Mouse (Mus musculus) frontal cortex, adult 2 months (tissue): ENCODE data around the gene Echs1. TPM values are rescaled to one million over a fixed set of nuclear protein-coding genes. Genes with fewer than 3 reads are reported as not detected.
A peak's percentile ranks its signal among the peaks of the same experiment; 100 is the strongest.
"Not testable (repeated sequence)": the region's sequence is repeated elsewhere in the genome, so short reads cannot be mapped to it uniquely, and the experiment has no call there.

Experiments used
- DNase-seq, 2 experiments: peaks; one replicate each; pipeline ENCODE4 v3.0.0; 2022; ENCODE audit warnings: low spot score in 1 of 2; ENCODE audit errors: extremely low spot score in 1 of 2
- polyA plus RNA-seq: library from polyadenylated mRNA; depleted of rRNA; stranded (reverse); fragments of >200 nt; gene quantifications from 2 replicates; pipeline ENCODE4 v1.2.3, GENCODE M21; 2012; rRNA removed

The Echs1 gene
- 62.3 and 72.0 TPM in 2 replicates for polyA plus RNA-seq

DNA sequence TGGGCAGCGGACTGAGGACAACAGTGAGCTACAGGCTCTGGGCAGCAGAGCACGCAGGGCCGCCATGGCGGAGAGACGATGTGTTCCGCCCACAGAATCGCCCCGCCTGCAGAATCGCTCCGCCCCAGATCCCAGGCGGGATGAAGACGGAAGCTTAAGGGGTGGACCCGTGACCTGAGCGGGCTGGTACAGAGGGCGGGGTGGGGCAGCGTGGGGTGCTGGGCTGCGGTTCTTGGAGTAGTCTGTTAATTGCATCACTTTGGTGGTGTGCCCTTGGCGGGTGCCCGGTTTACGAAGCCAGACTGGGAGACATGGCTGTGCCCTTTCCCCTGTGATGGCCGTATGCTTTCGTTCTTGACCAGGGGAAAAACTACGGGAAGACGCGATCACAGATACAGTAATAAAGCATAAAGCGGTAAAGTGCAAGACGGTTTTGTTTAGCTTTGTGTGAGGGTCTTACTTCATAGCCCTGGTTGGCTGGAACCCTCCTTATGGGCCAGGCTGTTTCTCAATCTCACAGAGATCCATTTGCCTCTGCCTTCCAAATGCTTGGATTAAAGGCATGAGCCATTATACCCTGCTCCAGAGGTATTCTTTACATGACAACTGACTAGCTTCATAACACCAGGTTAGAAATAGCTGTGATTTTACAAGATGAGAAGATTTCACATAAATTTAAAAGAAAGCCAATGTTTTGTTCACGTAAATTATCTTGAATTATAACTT lies at the start of gene Echs1:
Echs1 (minus strand) TSS at position 148 of the 726 bp plus-strand sequence.
- peak; percentile 73 to 87 for DNase-seq

DNA sequence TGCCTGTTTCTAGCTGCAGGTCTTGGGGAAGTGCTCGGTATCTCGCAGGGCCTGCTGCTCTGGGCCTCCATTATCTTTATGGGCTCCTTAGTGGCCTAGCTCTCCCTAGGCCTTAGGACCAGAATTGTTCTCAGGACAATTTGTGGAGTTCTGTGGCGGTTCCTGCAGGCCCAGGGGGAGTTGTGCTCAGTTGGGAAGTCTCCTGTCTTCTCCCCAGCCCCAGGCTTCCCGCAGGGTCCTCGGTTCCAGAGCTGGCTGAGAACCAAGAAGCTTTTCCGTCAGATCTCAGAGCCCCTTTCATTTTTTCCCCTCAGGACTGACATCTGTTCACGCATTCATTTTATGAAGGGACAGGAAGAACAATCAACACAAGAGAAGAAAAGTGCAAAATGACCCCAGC lies 48.4 kb upstream of the Echs1 start, which contains the start of gene Olfr522:
Olfr522 (minus strand) TSS at position 101 of the 400 bp plus-strand sequence.
- DNase-seq = no peak

DNA sequence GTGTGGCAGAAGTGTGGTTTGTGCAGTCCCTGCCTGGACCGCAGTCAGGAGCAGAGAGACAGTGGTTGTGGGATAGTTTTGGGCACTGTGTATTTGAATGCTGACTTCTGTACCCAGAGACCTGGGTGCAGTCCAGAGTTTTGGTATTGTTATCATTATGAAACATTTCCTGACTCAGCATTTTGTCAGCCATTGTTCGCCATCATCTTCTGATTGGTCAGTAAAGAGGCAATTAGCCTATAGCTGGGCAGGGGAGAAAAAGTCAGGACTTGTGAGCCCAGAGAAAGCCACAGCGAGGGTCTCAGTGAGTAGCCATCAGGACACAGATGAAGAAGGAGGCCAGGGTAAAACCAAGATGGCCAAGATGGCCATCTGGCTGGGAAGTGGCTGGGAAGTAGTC lies 44.1 kb upstream of the Echs1 start:
- no peak for DNase-seq

DNA sequence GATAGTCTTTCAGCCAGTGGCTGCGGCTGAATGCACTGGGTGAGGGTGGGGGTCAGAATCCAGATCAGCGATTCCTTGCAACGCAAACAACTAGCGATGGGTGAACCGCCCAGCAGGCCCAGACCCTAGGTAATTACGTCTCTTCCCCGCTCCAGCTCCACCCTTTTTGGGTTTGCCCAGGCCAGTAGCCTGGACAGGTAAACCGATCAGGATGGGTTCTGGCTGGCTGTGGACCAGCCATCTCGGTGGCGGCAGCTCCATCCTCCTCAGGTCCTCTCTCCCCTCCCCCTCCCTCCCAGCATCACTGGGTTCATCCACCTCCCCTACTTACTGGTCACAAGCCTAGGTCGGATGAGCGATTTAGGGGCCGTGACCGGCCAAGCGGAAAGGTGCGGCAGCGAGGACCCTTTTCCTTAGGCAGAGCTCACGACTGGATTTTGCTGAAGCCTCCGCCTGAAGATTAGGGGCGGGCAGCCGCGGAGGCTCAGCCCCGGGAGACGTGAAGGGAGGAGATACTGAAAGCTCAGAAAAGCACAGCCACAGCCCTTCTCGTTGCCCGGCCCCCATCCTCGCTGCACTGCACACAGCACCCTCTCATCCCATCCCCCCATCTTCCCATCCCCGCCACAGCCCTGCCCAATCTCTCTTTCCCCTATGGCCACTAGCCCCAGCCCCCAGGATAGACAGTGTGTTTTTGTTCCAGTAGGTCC lies 38.1 kb upstream of the Echs1 start, which contains the start of gene Sprn:
Sprn (minus strand) TSS at position 660 of the 710 bp plus-strand sequence.
- DNase-seq = peak; percentile 62 to 86

DNA sequence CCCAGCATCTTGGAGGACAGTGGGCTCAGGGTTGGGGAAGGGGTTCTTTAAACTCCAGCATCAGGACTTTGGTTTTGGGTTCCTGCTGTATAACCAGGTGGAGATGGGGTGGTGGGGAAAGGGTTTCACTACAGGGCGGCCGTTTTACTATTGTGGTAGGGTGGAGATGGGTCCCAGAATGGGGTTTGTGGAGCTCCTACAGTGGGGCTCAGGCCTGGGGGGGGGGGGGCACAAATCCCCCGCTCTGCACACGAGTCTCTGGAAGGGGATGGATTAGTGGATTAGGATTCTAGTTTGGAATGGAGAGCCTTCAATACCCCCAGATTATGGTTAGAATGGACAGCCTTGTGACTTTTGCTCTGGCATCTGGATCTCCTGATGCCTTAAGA lies 37.5 kb upstream of the Echs1 start:
- DNase-seq = no peak

DNA sequence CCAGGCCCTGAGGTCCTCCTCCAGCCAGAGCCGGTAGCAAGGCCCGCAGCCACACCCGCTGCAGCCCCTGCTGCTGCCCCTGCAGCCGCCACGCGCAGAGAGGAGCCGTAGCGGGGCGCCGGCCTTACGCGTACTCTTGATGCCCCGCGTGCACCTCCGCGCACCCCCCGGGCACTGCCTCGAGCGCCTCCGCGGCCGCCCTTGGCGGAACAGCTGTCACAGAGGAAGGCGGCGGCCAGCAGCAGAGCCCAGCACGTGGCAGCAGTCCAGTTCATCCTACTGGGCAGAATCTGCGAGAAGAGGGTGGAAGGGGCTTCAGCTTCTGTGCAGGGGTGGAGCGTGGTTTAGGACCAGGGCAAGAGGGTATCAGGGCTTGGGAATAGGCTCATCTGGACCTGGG lies 37.1 kb upstream of the Echs1 start:
- peak in 1 of 2 experiments; percentile 68 for DNase-seq

DNA sequence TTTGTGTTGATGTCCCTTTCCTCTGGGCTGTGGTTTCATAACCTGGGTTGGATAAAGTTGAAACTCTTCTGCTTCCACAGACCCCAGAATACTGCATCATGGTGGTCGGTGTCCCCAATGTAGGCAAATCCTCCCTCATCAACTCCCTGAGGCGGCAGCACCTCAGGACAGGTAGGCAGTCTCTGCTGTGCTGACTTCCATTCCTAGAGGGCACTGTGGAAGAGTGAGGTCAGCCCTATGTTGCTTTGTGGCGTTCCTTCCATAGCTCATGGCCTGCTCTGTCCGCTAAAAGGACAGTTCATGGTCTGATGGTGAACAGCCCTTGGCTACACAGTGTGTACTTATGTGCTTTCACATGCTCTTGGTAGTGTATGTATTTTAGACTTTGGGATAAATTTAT lies 28.3 kb upstream of the Echs1 start:
- no peak for DNase-seq

DNA sequence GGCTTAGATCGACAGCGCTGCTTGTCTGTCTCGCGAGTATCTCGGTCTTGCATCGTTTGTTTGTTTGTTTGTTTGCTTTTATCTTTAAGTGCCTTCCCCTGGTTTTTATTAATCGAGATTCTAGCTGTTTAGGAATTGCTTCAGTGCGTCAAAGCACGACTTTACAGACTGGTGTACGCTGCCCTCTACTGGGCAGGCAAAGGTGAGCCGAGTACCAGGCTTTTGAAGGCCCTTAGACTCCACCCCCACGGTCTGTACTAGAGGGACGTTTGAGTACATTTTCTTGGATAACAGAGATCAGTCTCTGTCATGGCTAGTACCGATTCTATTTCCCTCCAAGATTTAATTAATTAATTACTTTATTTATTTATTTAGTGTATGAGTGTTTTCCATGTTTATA lies 25.1 kb upstream of the Echs1 start:
- DNase-seq = peak in 1 of 2 experiments; percentile 76

DNA sequence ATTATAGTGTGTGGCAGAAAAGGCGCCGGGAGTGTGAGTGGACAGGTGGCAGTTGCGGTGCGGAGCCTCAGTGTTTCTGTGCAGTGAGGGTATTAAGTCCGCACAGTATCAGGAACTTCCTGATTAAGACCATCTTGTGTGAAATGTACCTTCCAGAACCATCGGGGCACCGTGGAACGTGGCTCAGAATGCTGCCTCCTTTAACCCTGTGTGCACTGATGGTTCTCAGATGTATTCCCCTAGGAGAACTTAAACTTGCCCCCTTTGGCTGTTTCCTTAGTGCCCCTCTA lies 21.7 kb upstream of the Echs1 start:
- no peak for DNase-seq

DNA sequence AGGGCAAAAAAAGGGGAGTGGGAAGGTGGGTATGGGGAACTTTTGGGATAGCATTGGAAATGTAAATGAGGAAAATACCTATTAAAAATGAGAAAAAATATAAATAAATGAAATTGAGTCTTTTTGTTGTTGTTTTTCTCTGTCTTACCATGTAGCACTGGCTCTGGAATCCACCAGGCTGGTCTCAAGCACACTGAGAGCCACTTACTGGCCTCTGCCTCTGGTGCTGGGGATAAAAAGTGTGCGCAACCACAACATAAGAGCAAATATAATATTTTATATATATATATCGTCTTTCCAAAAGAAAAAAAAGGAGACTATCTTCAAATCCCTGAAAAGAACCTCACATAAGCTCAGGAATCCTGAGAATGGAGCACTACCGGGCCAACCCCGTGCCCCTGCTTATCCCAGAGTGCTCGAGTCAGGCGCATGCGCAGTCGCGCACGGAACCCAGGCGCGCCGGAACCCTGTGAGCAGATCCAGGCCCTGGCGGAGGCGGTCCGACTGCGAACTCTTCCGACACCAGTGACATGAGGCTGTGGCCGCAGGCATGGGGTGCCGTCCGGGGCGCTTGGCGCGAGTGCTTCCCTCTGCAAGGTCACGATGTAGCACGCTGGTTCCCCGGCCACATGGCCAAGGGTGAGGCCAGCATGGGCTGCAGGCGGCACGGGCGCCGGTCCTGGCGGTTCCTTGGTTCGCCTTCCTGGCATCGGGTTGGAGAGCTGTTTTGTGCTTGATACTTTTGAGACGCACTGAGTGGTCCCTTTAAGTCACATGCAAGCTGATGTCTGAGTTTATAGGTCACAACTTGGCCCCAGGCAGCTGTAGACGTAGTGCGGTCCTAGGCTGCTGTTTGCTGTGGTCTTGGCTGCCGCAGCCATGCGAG lies 21.1 kb upstream of the Echs1 start, which contains the start of gene Mtg1:
Mtg1 (plus strand) TSS at position 430 of the 886 bp plus-strand sequence.
- DNase-seq = peak; percentile 88 to 99

DNA sequence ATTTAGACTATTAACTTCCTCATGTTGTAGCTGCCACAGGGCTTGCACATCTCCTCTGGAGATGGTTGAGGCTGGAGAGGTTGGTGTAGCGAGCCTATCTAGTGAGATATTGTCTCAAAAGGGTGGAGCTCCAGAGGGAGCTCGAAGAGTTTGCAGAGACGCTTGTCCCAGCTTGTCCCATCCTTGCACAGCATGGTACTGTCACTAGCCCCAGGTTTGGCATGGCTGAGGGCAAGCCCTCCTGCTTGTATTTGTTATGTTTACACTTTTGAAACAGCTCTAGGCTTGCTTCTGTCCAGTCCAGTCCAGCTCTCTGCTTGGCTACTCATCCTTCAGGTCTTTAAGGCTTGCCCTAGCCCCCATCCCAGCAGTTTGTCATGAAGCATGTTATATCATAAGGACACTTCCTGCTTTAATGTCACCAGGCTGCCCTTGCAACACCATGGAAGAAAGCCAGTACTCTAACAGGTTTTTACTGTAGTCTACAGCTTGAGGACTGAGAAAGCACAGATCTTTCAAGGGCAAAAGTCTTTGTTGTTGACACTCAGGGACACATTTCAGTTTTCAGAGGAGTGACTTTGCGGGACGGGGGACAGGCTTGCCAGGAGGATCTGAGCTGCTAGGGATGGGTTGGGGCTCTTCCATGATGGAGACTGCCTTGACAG lies 19.0 kb upstream of the Echs1 start:
- DNase-seq = no peak

DNA sequence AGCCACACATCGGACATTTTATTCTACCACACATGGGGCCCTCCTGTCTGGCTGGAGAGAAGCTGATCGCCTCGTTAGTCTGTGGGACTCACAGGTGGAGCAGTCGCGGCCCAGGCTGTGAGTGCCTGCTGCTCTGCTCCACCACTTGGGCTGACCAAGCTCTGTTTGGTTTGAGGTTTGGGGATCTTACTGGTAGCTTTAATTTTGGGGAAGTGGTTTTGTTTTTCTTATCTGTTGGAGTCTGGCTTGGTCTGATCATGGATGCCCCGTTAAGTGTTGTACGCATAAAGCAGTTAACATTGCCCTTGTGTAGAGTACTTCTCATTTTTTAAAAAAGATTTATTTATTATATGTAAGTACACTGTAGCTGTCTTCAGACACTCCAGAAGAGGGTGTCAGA lies 17.8 kb upstream of the Echs1 start:
- DNase-seq = not testable (repeated sequence)

DNA sequence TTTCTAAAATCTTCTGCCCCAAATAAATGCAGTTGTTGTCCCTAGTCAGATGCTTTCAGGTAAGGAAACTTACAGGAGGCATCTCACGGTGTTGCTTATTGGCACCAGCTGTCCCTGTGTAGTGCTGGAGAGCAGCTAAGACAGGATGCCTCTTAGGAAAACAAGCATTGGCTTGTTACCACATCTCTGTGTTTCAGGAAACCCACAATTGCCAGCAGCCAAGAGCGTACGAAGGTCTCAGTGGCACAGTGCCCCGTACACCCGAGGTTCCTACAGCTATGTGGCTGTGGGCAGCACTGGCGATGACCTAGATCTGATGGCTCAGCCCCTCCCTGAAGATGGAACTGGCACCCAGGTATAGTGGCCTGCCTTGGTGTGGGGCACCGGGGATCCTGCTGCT lies 15.9 kb upstream of the Echs1 start:
- DNase-seq = not testable (repeated sequence)

DNA sequence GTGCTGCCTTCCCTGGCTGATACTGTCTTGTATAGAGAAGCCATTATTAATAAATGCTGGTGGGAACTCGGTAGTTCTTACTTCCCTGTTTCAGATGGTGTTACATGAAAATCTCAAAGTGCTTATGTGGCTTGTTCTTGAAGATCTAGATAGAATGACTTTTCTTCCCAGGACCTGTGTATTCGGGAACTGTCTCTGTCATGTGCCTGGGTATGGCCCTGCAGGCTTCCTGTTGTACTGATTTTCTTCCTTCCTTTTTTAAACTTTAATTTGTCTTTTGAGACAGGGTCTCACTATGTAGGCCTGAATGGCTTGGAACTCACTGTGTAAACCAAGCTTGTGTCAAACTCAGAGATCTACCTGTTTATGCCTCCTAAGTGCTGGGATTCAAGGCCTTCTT lies 11.6 kb upstream of the Echs1 start:
- DNase-seq = no peak

DNA sequence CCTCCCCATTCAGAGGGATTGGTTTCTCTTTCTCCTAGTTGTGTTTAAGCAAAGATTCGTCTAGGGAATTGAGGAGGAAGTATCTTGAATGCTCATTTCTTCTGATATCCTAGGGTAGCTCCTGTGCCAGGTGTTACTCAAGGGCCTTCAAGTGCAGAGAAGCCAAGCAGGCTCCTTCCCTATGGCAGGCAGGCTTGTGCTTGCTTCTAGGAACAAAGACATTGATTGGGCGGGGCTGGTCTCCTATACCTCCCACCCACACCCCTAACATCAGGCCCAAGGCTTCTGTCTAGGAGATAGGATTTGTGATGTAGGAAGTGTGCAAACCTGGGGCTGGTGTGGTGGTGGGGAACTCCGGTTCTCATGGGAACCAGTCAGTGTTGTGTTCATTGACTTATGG lies 10.7 kb upstream of the Echs1 start:
- no peak for DNase-seq

DNA sequence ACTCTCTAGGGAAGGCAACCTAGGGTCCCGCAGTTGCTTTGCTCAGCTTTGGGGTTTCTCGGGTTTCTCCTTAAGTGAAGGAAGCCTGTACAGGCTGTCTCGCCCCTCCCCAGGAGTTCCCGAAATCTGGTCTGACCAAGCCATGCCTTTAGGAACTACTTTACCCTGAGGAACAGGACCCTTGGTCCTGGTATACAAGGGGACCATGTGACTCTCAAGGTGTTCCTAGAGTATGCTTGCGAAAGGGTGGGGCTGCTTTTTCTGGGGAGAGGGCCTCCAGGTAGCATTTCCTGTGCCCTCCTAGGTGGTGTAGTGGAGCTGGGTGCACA lies 9.7 kb upstream of the Echs1 start:
- no peak for DNase-seq

DNA sequence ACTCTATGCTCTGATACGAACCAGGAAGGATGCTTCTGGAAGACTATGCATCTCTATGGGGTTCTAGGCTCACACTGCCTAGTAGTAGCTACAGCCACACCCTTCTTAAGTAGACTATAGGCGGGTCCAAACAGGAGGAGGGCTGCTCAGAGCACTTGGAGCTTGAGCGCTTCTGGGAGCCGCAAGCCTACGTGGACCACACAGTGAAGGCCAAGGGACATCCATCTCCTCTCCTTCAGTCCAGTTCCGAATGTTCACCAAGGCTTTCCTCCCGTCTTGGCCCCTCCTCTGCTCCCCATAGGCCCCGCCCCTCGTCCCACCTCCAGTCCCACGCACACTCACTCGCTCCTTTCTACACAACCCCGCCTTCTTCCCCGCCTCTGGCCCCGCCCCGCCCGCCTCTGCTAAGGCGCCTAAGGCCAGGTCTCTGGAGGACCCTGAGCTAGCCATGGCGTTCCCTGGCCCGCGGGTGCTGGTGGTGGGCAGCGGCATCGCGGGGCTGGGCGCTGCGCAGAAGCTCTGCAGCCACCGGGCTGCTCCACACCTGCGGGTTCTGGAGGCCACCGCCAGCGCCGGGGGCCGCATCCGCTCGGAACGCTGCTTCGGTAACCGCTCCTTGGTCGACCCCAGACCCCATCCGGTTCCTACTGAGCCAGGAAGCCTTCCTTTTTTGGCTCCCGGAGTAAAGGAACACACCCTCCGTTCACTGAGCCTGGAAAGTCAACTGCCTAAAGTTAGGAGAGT lies 9.2 kb upstream of the Echs1 start:
- peak; percentile 77 to 88 for DNase-seq

DNA sequence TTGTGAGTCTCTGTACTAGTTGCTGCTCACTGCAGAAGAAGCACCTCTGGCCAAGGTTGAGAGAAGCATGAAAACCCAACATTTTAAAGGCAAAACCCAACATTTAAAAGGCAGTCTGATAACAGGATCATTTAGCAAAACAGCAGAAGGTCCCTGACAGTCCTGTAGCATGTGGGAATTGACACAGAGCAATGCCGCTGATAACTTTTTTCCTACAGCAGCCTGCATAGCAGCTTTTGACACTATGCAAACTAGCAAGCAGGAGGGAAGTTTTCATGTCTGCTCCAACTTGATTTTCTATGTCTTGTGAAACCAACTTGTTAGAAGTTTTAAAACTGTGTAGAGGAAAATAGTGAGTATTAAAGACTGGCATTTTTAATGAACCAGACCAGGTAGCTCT lies 8.1 kb upstream of the Echs1 start:
- DNase-seq = no peak

DNA sequence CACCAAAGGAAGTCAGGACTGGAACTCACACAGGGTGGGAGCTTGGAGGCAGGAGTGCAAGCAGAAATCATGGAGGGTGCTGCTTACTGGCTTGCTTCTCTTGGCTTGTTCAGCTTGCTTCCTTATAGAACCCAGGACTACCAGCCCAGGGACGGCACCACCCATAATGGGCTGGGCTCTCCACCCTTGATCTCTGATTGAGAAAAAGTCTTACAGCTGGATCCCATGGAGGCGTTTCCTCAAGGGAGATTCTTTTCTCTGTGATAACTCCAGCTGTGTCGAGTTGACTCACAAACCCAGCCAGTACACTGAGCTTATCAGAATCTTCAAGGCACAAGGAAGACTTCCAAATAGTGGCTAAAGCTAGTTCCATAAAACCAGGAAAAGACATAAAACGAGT lies 6.5 kb upstream of the Echs1 start:
- DNase-seq = no peak

DNA sequence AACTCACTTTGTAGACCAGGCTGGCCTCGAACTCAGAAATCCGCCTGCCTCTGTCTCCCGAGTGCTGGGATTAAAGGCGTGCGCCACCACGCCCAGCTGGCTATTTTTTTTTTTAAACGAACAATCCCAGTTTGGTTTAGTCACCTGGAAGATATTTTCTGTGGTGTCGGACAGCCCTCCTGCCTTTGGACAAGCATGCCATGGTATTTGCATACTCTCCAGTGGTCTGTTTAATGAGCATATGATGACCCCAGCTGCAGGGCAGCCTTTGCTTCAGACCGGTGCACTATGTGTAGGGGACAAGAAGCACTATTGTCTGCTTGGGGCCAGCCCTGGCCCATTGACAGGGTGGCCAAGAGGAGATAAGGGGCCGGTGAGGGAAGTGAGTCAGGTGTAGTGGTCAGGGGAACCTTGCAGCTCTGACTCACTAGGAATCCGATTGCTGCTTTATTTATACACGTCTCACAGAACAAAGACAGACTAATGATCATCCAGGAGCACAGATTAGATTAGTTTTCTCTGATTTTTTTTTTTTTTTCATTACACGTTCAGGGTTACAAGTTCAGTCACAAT lies 5.1 kb upstream of the Echs1 start:
- no peak for DNase-seq
